8 mouse cellular contexts compared by ENCODE assay signal in the genomic region with DNA sequence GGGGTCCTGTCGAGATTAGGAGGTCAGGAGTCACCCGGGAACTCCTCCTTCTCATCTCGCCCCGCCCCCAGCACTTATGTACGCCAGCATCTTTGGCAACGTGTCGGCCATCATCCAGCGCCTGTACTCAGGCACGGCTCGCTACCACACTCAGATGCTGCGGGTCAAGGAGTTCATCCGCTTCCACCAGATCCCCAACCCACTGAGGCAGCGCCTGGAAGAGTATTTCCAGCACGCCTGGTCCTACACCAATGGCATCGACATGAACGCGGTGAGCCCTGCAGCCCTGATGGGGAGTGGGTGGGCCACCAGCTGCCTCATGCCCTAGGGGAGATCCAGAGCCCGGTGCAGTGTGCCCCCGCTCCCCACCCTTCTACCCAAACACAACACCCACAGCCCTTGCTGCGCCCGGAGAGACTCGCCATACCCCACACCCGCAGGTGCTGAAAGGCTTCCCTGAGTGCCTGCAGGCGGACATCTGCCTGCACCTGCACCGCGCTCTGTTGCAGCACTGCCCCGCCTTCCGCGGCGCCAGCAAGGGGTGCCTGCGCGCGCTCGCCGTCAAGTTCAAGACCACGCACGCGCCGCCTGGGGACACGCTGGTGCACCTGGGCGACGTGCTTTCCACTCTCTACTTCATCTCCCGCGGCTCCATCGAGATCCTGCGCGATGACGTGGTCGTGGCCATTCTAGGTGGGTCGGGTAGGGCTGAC. TPM values are rescaled to one million over a fixed set of nuclear protein-coding genes. Genes with fewer than 3 reads are reported as not detected.
DNase-seq lines count a peak whose midpoint lies in the region; ATAC-seq and TF ChIP-seq lines count a peak whose summit lies in the region.

No protein-coding gene starts in this region.

- H3K4me1 ChIP-seq in kidney, postnatal 0 days (replicated peaks; ENCODE audit: insufficient read depth, low read length): peaks cover 6% of the 10 kb centered on the region
- 0 out of 2 replicates have a peak, but pooled peaks cover 3% of the 10 kb centered on the region for H3K4me1 ChIP-seq in hindbrain, embryonic 14.5 days (replicated peaks; ENCODE audit: control insufficient read depth, insufficient read depth, low read length)
- H3K4me1 ChIP-seq in limb, embryonic 13.5 days: peaks cover 9% of the 10 kb centered on the region

- no peak for TF ChIP-seq CTCF in kidney, postnatal 0 days (IDR thresholded peaks at IDR 0.05; ENCODE audit: low read depth)

- H3K4me3 ChIP-seq in kidney, postnatal 0 days (replicated peaks; ENCODE audit: low read depth, low read length): peak overlapping the region; percentile 22
- peak overlapping the region; percentile 47 for H3K4me3 ChIP-seq in hindbrain, embryonic 14.5 days (replicated peaks; ENCODE audit: low read length)
- H3K4me3 ChIP-seq in limb, embryonic 13.5 days: peak overlapping the region; percentile 31

- ATAC-seq in kidney, postnatal 0 days (replicated peaks; ENCODE audit: low FRiP score, low read depth): peak; percentile 27; the same call in 1 of the 2 replicates
- peak; percentile 43; the same call in 1 of the 2 replicates for ATAC-seq in common myeloid progenitor, adult 5-6 weeks (replicated peaks; ENCODE audit: low read depth, poor library complexity, severe bottlenecking)
- ATAC-seq in hindbrain, embryonic 14.5 days (ENCODE audit: low FRiP score): peak; percentile 71
- ATAC-seq in limb, embryonic 13.5 days (ENCODE audit: low FRiP score, low read depth): no peak

- no peaks in the 10 kb centered on the region for H3K27me3 ChIP-seq in kidney, postnatal 0 days (ENCODE audit: insufficient read depth, low read length)
- no peaks in the 10 kb centered on the region for H3K27me3 ChIP-seq in hindbrain, embryonic 14.5 days (ENCODE audit: control insufficient read depth, insufficient read depth, low read length)
- H3K27me3 ChIP-seq in limb, embryonic 13.5 days: peaks cover 41% of the 10 kb centered on the region

- WGBS in kidney, postnatal 0 days: under 1% methylated on average over 50 of the region's 50 CpGs
- under 1% methylated on average over 50 of the region's 50 CpGs for WGBS in hindbrain, embryonic 14.5 days
- under 1% methylated on average over 49 of the region's 50 CpGs for WGBS in limb, embryonic 13.5 days

- H3K36me3 ChIP-seq in kidney, postnatal 0 days (ENCODE audit: insufficient read depth, low read length): no peaks in the 10 kb centered on the region
- H3K36me3 ChIP-seq in hindbrain, embryonic 14.5 days (replicated peaks; ENCODE audit: control insufficient read depth, insufficient read depth): no peaks in the 10 kb centered on the region
- H3K36me3 ChIP-seq in limb, embryonic 13.5 days: no peaks in the 10 kb centered on the region

- peak overlapping the region; percentile 56 for H3K4me2 ChIP-seq in kidney, postnatal 0 days (ENCODE audit: low read length)
- H3K4me2 ChIP-seq in hindbrain, embryonic 14.5 days (replicated peaks): peak overlapping the region; percentile 71
- H3K4me2 ChIP-seq in limb, embryonic 13.5 days (replicated peaks): peak overlapping the region; percentile 62

- H3K9ac ChIP-seq in kidney, postnatal 0 days (ENCODE audit: low read depth, low read length): no peak overlapping the region
- H3K9ac ChIP-seq in hindbrain, embryonic 14.5 days: peak overlapping the region; percentile 69
- H3K9ac ChIP-seq in limb, embryonic 13.5 days: peak overlapping the region; percentile 50; the same call in 1 of the 2 replicates

- H3K9me3 ChIP-seq in kidney, postnatal 0 days (replicated peaks; ENCODE audit: low read length): no peaks in the 10 kb centered on the region
- no peaks in the 10 kb centered on the region for H3K9me3 ChIP-seq in hindbrain, embryonic 14.5 days (ENCODE audit: control insufficient read depth, low read length)
- H3K9me3 ChIP-seq in limb, embryonic 13.5 days: no peaks in the 10 kb centered on the region

- DNase-seq in kidney, postnatal 0 days (ENCODE audit: low spot score): no peak
- DNase-seq in kidney, adult 11 months: no peak
- DNase-seq in hindbrain, embryonic 14.5 days (ENCODE audit: low spot score): peak; percentile 57
- DNase-seq in right cerebral cortex, postnatal 14 days: peak; percentile 57
- DNase-seq in adipocyte (ENCODE audit: low spot score): no peak
- no peak for DNase-seq in ovary, postnatal 10 days (ENCODE audit: low spot score)

- H3K27ac ChIP-seq in kidney, postnatal 0 days: no peak overlapping the region
- H3K27ac ChIP-seq in hindbrain, embryonic 14.5 days: peak overlapping the region; percentile 60
- no peak overlapping the region for H3K27ac ChIP-seq in limb, embryonic 13.5 days

RNA-seq across cellular contexts. Expression of a gene that starts 12.3 kb away (rescaled TPM):
- polyA plus RNA-seq in kidney, postnatal 0 days (2015; fragmentation: Nextera tagmentation; extraction: Ambion mirVana): 0.05 and 0.10 TPM in 2 replicates
- not detected in 2 replicates for total RNA-seq in common myeloid progenitor, adult 5-6 weeks (2017)
- polyA plus RNA-seq in hindbrain, embryonic 14.5 days (2014; fragmentation: Nextera tagmentation; extraction: Ambion mirVana): 2.3 and 2.5 TPM in 2 replicates
- polyA plus RNA-seq in limb, embryonic 13.5 days (2015; fragmentation: Nextera tagmentation; extraction: Ambion mirVana): 0.22 and 0.23 TPM in 2 replicates

RNA-seq across cellular contexts. Expression of a gene that starts 16.5 kb away (rescaled TPM):
- 41.0 and 43.1 TPM in 2 replicates for polyA plus RNA-seq in kidney, postnatal 0 days (2015; fragmentation: Nextera tagmentation; extraction: Ambion mirVana)
- total RNA-seq in common myeloid progenitor, adult 5-6 weeks (2017): 56.2 and 68.3 TPM in 2 replicates
- polyA plus RNA-seq in hindbrain, embryonic 14.5 days (2014; fragmentation: Nextera tagmentation; extraction: Ambion mirVana): 156 and 176 TPM in 2 replicates
- 68.6 and 73.4 TPM in 2 replicates for polyA plus RNA-seq in limb, embryonic 13.5 days (2015; fragmentation: Nextera tagmentation; extraction: Ambion mirVana)

RNA-seq across cellular contexts. Expression of a gene that starts 25.7 kb away (rescaled TPM):
- polyA plus RNA-seq in kidney, postnatal 0 days (2015; fragmentation: Nextera tagmentation; extraction: Ambion mirVana): 0.06 TPM in 1 of 2 replicates, not detected in the other
- not detected in 2 replicates for total RNA-seq in common myeloid progenitor, adult 5-6 weeks (2017)
- not detected in 2 replicates for polyA plus RNA-seq in hindbrain, embryonic 14.5 days (2014; fragmentation: Nextera tagmentation; extraction: Ambion mirVana)
- not detected in 2 replicates for polyA plus RNA-seq in limb, embryonic 13.5 days (2015; fragmentation: Nextera tagmentation; extraction: Ambion mirVana)

RNA-seq across cellular contexts. Expression of a gene that starts 45.7 kb away (rescaled TPM):
- 10.5 and 10.8 TPM in 2 replicates for polyA plus RNA-seq in kidney, postnatal 0 days (2015; fragmentation: Nextera tagmentation; extraction: Ambion mirVana)
- total RNA-seq in common myeloid progenitor, adult 5-6 weeks (2017): 14.5 and 21.1 TPM in 2 replicates
- 5.0 and 5.9 TPM in 2 replicates for polyA plus RNA-seq in hindbrain, embryonic 14.5 days (2014; fragmentation: Nextera tagmentation; extraction: Ambion mirVana)
- 8.6 and 9.7 TPM in 2 replicates for polyA plus RNA-seq in limb, embryonic 13.5 days (2015; fragmentation: Nextera tagmentation; extraction: Ambion mirVana)

RNA-seq across cellular contexts. Expression of a gene that starts 52.5 kb away (rescaled TPM):
- polyA plus RNA-seq in kidney, postnatal 0 days (2015; fragmentation: Nextera tagmentation; extraction: Ambion mirVana): 24.4 and 26.0 TPM in 2 replicates
- 0.19 and 0.27 TPM in 2 replicates for total RNA-seq in common myeloid progenitor, adult 5-6 weeks (2017)
- polyA plus RNA-seq in hindbrain, embryonic 14.5 days (2014; fragmentation: Nextera tagmentation; extraction: Ambion mirVana): 6.0 and 6.8 TPM in 2 replicates
- 0.48 and 0.51 TPM in 2 replicates for polyA plus RNA-seq in limb, embryonic 13.5 days (2015; fragmentation: Nextera tagmentation; extraction: Ambion mirVana)

Comparison
In these comparisons a context has a peak if more than half of its experiments do, and no peak if none do; other contexts are left out.
1. DNase-seq: peak in hindbrain, embryonic 14.5 days (single experiment) and right cerebral cortex, postnatal 14 days (single experiment); none in kidney, postnatal 0 days (single experiment), kidney, adult 11 months (single experiment), adipocyte (single experiment) and ovary, postnatal 10 days (single experiment).
2. Peak in every context shown above with its lines, with median percentiles within 50 percentile points of each other: H3K4me2 ChIP-seq and H3K4me3 ChIP-seq.